Mouse (Mus musculus) MN1 (cell line): ENCODE results near the gene Gnb5.
"Not testable (repeated sequence)": the region's sequence is repeated elsewhere in the genome, so short reads cannot be mapped to it uniquely, and the experiment has no call there.

Experiments used
- DNase-seq: peaks from one replicate; pipeline ENCODE4 v3.0.0-alpha.2; 2016; ENCODE audit warnings: low spot score

Gnb5 gene

DNA sequence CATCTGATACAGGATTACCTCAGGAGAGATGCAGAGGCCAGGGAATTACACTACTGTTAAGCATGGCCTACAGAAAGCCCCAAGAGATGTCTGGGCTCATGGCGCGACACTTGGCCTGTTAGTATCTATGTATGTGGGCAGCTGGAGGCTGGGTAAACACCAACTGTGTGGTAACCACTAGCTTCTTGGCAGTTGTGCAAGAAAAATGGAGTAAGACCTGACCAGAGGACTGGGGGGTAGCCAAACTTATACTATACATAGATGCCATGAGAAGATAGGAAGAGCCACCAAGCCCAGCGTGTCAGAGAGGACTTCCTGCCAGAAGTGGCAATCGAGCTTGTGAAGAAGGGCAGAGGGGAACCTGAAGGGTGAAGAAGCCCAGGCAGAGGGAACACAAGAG is 56.1 kb downstream of the Gnb5 start:
- no peak for DNase-seq

DNA sequence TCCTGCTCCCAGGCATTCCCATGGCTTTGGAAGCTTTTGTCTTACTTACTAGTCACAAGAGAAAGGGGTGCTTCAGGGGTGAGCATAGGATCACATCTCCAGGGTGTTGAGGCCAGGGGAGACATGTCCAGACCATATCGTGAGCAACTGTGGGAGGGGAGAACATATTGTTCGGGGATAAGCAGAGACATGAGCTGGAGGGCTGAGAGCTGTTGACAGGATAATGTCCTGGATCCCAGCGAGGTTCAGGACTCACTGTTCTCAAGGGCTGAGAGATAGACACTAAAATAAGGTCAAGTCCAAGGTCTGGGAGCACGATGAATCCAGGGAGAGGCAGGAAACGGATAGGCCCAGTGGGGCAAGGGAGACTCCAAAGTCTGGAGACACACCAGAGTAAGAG is 56.9 kb downstream of the Gnb5 start:
- no peak for DNase-seq

DNA sequence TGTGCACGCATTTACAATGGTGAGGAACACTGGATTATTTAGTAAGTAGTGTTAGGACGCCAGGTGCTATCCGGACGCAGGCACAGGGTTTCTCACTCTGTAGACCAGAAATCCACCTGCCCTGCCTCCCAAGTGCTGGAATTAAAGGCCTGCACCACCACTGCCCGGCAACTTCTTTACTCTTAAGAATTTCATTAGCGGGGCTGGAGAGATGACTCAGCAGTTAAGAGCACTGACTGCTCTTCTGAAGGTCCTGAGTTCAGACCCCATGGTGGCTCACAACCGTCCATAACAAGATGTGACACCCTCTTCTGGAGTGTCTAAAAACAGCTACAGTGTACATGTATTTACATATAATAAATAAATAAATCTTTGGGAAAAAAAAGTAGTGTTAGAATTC is 57.6 kb downstream of the Gnb5 start:
- not testable (repeated sequence) for DNase-seq

DNA sequence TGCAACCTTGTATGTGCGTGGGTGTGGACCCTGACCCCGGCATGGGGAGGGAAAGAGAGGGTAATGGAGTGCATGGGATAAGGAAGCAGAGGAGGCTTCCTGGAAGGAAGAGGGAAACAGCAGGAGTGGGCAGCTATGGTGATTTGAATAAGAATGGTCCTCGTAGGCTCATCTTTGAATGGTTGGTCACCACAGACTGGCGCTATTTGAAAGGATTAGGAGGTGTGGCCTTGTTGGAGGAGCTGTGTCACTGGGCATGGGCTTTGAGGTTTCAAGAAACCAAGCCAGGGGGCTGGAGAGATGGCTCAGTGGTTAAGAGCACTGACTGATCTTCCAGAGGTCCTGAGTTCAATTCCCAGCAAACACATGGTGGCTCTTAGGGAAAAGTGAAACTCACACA is 59.1 kb downstream of the Gnb5 start:
- no peak for DNase-seq

DNA sequence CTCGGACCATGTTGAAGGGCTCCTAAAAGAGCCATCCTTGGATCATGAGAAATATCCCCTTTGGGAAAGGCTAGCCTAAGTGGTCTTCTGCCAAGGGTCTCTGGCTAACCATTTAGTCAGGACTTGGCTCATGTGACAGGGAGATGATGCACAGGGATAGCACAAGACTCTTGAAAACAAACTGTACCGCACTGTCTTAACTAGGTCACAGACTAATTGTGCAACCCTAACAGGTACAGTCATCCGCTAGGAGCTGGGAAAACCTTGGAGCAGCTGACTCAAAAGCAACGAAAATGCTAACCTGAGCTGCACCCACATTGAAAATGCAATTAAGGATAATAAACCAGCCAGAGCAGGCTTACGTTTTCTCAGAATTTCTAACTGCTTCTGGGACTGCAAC is 60.1 kb downstream of the Gnb5 start:
- DNase-seq = peak; percentile 24

DNA sequence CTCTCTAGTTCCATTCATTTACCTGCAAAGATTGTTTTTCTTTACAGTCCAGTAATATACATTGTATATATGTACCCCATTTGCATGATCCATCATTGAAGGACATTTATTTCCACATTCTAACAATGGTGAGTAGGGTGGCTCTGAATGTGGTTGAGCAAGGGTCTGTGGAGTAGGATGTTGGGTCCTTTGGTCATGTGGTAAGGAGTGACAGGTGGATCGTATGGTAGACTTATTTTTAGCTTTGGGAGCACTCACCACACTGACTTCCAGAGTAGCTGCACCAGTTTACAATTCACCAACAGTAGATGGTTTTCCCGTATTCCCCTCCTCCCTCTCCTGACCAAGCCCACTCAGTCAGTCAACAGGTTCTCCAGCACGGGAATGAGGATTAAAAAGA is 62.7 kb downstream of the Gnb5 start:
- DNase-seq = no peak

GRCm38 (mm10) chr9:75375606-75376005 is 69.5 kb downstream of the Gnb5 start:
- DNase-seq = no peak

DNA sequence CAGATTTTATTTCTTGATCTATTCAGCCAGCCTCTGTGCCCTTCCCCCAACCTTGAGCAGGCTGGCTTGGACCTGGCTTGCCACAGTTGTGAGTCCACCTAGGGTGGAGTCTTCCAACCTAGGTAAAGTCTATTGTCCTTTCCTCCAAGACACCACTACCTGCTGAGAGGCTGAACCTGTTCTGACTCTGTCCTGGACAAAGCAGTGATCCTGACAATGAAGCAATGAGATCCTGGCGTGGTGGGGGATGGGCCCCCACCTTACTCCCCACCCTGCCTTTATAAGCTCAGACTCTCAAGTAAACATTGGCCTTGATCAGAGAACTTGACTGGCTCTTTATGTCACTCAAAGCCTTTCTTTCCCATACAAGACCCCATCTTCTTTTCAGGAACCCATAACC is 70.3 kb downstream of the Gnb5 start:
- DNase-seq = no peak

- DNase-seq = no peak
Observed at GRCm38 (mm10) chr9:75378774-75379173, 72.7 kb downstream of the Gnb5 start.

GRCm38 (mm10) chr9:75382825-75383224 is 76.7 kb downstream of the Gnb5 start:
- DNase-seq = no peak

- DNase-seq = no peak
Observed at GRCm38 (mm10) chr9:75383785-75384184, 77.7 kb downstream of the Gnb5 start.

DNA sequence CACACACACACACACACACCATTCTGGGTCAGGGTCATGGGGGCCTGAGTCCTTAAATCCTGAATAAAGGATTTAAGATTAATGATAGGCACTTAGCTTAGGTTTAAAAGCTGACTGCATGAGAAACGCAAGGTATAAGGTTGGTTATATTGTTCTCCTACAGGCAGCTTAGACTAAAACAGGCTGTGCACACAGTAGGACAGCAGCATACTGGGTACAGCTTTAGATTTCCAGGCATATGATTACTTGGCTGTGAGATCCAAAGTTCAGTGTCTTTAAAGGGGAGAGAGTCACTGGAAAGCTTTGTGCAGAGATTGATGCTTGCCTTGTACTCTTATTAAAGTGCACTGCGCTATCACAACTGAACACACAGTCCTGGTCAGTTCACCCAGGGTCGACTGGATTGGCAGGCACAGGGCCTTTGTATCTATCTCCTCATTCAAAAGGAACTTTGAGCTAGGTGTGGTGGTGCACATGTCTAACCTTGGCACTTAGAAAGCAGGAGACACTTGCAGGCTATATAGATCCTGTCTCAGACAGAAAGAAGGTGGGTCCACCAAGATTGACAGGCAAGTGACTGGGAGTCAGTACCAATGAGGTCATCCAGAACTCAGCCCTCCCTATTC is 78.4 kb downstream of the Gnb5 start:
- DNase-seq = no peak

DNA sequence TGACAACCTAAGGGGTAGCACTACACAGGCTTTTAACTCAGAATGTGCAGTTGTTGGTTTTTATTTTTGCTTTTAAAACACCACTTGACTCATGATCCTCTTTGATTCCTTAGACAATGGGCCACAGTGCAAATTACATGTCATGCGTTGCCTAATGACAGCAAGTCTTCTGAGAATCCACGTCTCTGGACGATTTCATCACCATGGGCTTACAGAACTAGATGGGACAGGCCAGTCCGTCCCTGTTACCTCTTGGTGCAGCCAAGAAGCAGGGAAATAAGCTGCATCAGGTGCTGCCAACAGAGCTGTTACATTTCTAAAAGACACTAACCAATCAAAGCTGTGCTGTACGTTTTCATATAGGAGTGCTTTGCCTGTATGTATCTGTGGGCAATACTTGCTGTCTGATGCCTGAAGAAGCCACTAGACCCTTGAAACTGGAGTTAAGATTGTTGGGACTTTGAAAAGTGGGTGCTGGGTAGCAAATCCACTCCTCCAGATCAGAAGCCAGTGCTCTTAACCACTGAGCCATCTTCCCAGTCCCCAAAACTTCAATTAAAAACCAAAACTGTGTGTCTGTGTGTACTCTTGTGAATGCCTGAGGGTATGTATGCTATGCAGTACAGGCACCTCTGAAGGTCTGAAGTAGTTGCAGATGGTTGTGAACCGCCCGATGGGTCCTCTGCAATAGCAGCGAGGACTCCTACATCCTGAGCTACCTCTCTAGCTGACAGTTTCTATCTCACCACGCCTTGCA is 79.3 kb downstream of the Gnb5 start:
- no peak for DNase-seq

- DNase-seq = no peak
Observed at GRCm38 (mm10) chr9:75393251-75393650, 87.2 kb downstream of the Gnb5 start.
